Mouse (Mus musculus): ENCODE measurements at regions not wholly inside any gene's neighbourhood (a gene's known extent, or its start where the extent isn't known, plus 50 kb on each side); places are given as distances from the start of the nearest gene placed in this dataset.

DNA sequence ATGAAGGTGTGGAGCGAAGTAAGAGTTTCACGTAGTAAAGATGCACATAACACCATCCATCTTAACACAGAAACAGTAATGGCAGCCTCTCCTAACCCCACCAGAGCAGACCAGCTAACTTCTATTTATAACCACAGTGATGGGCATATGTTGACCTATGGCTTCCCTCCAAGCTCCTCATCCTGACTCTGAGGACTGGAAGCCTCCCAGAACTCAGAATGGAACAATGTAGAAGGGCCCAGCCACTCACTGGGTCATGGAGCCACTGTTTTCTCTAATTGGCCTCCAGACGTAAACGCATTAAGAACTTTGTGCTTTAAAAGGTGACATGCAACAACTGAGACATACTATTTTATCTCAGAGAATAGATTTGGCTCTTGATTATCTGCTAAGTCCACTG lies 77.0 kb downstream of the Irs2 start:
- no peak for DNase-seq (ENCODE audit: low read depth, low spot score)

DNA sequence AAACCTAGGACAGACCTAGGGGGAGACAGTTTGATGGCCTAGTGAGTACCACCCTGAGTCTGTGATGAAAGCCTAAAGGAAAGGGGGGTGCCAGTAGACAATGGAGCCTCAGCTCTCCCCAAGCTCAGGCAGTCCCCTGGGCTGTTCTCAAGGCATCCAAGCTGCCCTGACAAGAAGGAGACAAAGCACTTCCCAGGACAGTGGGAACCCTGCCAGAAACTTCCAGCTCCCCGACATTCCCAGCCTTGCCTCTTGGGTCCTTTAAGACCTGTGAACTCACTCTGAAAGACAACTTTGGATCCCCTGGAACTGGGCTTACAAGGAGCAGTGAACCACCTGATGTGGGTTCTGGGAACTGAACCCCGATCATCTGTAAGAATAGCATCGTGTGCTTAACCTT lies 79.4 kb downstream of the Irs2 start:
- no peak for DNase-seq (ENCODE audit: low read depth, low spot score)

DNA sequence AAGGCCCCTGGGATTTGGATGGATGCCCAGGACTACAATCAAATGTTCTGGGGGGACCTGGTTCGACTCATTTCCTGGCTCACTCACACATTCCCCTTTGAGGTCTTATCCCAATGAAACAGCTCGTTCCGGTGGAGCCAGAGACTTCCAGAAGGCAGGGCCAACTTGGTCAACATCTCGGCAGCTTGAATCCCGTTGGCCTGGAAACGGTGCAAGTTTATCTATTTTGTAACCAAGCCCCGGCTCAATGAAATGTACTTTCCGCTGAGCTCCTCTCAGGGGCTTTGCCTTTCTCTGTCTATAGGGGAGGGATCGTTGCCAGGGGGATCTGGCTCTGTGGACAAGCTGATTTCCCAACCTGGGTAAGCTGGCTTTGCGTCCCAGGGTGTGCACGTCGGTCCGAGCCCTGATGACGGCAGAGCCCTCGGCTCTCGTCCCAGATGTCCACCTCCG lies 79.9 kb downstream of the Irs2 start:
- no peak for DNase-seq (ENCODE audit: low read depth, low spot score)

DNA sequence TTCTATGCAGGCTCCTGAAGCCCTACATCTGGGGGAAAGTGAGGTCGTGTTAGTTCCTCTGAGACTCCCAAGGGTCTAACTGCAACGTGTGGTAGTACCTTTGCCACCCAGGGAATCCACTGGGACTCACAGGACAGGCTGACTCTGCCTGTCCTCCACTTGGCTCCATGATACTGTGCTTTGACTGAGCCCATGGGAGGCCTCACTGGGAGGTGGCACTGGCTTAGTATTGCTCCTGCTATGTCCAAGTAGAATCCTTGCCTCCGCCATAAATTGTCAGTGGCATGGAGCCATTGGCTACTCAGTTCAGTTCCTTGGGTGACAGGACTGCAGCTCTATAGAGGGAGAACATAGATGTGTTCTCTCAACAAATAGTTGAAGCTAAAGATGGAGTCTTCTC lies 81.1 kb downstream of the Irs2 start:
- DNase-seq (ENCODE audit: low read depth, low spot score): no peak

DNA sequence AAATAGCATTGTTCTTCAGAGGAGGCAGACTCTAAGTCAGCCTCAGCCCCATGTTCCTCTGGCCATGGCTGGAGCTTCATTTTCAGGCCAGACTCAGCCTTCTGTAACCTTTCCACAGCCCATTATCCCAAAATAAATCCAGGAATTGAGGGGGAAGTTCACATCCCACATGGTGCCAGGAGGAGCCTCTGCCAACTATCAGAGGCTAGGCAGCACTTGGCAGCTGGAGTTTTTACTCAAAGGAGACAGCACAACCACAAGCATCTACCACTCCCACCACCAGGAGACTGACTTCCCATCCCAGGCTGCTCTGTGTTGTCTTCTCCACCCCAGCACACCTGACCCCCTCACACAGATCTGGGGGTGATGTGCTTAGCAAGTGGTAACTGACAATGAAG lies 81.7 kb downstream of the Irs2 start:
- no peak for DNase-seq (ENCODE audit: low read depth, low spot score)

DNA sequence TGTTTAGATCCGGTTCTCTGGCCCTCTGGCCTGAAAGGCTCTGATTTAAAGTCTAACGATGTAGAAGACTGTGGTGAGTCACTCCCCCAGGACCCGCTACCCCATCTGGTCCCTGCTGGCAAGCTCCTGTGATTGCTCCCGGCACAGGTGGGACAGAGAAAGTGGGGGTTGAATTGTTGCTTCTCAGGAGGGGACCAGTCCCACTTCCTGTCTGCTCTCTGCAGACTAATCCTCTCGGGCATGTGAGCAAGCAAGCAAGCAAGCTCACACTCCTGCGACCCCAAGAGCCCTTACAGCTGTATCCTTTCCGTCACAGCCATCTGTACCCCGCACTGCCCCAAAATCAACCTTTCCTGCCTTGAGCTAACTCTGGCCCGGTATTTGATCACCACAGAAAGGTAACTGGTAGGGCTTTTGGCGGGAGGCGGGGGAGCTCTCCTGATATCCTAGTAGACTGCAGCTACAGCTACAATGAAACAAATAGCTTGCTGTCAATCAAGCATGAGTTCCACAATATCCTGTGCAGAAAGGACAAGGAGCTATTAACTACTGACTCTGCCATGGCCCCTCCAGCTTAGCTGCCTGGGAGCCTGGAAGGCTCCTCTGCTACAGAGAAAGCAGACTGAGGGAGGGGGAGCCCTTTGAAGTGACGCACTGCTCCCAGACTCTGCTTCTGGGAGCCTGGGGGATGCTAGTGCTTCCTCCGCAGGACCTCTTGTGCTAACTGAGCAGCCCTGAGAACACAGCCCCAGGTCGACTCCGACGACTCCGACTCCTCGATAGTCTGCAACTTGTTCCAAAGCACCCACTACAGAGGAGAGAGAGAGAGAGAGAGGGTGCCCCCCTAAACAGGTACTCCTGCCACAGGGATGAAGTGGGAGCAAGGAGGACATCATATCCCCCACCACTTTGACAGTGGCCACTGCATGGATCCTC lies 82.4 kb downstream of the Irs2 start:
- DNase-seq (ENCODE audit: low read depth, low spot score): peak; percentile 82

DNA sequence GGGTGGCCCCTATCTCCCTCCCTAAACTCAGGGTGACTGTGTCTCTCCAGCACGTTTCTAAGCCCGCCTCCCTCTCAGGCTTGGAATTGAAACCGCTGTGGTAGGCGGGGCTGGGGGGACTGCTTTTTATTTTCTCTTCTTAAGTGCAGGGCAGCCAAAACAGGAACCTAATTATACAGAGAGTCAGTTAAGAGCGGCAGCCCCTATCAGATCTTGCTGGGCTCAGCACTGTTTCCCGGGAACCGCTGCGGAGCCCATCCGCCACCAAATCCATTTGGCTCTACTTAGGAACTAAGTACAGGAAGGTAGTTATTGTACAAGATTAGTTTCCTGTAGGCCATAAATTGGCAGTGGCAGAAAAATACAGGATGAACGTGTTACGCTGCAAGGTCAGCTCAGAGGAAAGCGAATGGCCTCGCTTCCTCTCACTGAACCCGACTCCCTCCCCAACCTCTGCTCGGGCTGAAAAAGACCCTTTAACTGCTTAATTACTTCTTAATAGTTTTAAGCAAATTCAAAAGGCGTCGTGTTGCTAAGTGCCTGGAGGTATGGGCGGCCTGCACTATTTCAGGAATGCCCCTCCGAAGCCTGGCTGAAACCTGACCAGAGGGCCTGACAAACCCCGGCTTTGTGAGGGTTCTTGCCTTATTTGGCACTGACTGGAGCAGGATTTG lies 83.6 kb downstream of the Irs2 start:
- DNase-seq (ENCODE audit: low read depth, low spot score): peak; percentile 88

DNA sequence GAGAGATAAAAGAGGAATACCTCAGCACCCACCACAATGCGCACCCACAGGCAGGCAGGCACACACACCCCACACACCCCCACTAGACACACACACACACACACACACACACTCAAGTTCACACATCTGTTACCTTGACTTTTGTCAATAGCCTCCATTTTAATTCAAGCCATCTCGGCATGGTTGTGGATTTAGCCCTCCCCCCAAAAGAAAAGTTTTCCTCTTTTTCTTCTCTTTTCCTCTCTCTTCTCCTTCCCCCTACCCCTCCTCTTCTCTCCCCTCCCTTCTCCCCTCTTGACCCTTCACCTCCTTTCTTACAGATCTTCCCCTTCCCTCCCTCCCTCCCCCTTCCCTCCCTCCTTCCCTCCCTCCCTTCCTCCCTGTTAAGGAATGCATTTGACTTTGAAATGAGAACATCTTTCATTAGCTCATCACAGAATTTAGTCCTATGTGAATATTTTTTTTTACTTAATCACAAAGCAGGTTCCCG lies 84.2 kb downstream of the Irs2 start:
- DNase-seq (ENCODE audit: low read depth, low spot score): no peak

DNA sequence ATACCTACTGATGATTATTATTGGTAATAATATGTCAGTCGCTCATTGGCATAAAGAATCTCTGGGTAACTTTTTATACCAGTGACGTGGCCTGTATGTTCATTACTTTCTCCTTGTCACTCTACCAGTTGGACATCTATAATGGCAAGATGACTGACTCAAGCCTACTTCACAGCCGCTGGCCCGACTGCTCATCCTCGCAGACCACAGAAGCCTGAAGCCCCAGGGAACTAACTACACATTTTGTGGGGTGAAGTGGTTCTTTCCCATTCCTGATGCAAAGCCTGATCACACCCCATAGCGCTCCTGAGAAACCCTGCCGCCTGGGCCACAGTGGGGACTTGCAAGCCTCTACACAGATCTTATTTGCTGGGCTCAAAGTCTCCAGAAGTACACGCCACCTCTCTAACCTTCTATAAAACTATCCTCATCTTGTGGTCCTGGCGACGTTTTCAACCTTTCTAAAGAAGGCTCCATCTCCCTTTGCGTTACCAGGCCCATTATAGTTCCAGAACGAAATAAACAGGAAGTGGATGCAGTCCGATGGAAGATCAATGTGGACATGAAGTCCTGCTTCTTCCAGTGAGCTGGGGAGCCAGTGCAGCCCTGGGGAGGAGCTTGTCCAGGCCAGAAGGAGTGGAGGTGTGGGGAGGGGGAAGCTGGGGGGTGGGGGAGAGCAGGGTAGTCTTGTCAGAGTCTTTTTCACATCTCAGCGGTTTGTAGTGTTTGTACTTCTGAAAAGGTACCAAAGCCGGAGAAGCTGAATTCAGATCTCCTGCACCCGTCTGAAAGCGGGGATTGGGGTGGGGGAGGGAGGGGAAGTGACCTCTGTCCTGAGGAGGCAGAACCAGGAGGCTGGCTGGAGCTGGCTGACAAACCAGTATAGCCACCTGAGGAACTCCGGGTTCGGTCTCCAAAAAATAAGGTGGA lies 84.9 kb downstream of the Irs2 start:
- no peak for DNase-seq (ENCODE audit: low read depth, low spot score)

DNA sequence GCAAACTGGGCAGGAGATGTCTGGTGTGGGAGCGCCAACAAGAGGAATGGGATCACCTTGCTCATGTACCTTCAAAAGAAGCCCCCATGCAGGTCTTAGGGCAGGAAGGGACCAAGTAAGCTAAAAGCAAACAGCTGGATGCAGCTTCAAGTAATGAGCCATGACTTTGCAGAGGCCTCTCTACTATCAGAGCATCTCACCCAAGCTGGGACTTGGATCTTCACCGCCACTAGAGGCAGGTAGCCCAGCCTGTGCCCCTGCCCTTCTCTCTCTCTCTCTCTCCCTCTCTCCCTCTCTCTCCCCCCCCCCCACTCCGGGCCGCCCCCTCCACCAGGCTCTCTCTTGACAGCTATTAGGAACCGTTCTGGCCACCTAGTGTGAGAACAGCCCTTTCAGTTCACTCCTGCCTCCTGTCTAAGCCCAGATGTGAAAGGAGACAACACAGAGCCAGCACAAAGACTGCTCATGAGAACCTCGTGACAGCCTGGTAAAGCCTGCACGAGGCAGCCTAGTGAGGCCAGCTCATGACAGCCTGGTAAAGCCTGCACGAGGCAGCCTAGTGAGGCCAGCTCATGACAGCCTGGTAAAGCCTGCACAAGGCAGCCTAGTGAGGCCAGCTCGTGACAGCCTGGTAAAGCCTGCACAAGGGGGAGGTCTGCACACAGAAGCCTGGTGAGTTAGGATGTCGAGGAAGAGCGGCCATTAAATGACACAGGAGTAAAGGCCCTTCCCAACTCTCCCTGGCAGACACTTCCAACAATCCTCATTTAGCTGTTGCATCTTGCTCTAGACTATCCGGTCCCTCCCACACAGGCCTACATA lies 85.8 kb downstream of the Irs2 start:
- no peak for DNase-seq (ENCODE audit: low read depth, low spot score)

DNA sequence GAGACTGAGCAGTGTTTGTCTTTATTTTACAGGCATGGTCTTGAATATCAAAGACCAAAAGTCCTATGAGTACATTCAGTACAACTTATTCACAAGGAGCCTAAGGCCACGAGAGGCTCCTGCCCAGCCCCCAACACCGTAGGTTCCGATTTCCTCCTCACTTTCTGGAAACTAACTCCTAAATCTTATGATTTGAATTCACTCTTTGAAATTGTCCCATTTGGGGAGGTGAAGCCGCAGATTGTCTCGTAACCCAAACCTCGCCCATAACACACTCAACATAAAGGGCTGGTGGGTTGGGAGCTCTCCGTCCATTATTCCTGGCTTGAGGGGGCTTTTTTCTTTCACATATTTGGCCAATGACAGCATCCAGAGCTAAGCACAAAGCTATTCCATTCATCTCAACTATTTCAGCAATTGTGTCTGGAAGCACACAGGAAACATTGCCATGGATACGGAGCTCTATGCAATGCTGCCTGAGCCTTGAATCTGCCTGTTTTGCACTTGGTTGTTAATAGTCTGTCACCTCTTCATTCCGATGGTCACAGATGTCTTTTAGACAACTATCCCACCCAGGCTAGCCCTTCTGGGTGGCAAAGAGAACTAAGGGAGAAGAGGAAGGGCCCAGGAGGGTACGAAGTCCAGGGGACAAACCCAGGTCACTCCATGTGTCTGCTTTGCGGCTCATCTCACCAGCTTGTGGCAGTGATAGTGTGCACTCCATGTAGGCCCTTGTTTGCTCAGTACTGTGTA lies 86.6 kb downstream of the Irs2 start:
- DNase-seq (ENCODE audit: low read depth, low spot score): peak; percentile 62

DNA sequence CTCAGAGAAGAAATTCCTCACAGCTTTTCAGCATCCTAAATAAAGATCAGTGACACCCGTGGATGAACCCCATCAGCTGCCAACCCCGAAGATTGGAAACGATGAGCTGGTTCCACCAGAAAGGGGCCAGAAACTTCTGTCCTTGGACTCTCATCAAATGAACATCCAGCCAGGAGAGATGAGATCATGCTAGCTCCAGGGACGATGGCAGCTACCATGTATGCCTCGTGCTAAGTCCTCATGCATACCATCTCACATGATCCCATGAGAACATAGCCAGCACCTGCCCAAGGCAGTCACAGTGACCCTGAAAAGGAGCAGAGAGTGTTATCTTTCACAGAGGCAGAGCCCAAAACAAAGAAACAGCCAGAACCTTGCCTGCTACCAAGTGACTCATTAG lies 88.6 kb downstream of the Irs2 start:
- no peak for DNase-seq (ENCODE audit: low read depth, low spot score)

DNA sequence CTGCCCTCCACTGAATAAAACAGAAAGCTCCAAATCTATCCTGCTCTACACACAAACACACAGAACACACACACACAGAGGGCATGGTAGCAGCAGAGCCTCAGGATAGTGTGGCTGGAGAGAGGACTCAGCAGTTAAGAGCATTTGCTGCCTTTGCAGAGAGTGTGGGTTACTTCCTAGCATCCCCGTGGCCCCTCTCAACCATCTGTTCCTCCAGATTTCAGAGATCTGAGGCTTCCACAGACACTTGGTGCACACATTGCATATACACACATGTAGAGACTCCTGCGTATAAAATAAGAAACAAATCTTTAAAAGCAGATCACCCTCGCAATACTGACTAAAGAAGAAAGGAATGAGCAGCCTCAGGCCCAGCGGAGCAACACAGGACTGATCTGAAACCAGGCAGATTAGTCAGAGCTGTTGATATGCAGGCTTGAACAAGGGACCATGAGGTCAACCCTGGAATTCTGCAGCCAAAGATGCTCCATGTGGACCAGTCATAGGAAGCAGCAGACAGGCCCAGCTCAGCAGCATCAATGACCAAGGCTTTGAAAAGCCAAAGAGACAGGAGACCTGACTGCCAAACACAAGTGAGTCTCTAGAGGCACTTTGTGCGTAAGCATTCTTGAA lies 89.7 kb downstream of the Irs2 start:
- no peak for DNase-seq (ENCODE audit: low read depth, low spot score)

DNA sequence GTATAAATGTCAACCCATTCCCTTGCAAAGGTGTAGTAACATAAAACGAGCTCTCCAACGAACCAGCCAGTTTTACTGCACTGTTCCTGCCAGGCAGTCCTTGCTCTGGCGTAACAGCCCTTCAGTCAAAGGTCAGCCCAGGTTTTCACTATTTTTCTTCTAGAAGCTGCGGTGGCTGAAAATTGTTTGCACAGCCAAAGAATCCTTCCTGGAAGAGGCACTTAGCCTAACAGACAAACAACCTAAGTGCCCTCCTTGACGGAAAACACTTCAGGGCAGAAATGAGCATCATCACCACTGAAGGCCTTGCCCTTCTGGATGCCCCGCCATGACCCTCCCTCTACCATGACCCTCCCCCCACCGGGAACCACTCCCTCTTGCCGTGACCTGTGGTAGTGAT lies 93.6 kb downstream of the Irs2 start:
- no peak for DNase-seq (ENCODE audit: low read depth, low spot score)

DNA sequence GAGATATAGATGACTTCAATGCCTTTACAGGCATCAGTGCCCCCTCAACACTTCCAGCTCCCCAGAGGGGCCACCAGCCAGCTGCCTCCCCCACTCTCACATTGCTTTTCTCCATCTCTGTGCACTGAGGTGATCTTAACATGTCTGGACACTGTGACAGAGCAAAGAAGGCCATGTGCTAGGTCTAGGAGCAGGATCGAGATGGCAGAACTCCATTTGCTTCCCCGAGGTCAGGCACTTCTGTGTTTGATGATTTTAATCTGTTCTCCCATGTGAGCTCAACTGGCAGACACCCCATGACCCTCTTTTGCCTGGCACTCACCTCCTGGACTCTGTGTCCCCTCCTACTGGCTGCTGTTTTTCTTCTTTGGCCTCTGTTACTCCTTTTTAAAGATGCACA lies 95.8 kb downstream of the Irs2 start:
- DNase-seq (ENCODE audit: low read depth, low spot score): no peak

DNA sequence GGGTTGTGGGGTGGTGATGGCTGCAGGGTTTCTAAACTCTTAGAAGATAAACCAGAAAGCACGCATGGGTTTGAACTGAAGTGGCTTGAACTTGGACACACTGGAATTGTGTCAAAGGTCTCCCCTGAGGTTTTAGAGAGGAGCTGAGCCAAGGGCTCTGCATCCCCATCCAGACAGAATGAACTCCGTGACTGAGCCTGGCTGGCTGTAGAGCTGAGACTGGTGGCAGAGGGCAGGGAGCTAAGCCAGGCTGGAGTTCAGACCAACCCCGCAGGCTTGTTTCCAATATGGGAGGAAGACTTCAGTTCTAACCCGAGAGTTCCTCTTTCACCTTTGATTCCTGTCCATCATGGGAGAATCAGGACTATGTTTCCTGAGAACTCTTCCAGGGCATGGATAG lies 96.9 kb downstream of the Irs2 start:
- DNase-seq (ENCODE audit: low read depth, low spot score): no peak

DNA sequence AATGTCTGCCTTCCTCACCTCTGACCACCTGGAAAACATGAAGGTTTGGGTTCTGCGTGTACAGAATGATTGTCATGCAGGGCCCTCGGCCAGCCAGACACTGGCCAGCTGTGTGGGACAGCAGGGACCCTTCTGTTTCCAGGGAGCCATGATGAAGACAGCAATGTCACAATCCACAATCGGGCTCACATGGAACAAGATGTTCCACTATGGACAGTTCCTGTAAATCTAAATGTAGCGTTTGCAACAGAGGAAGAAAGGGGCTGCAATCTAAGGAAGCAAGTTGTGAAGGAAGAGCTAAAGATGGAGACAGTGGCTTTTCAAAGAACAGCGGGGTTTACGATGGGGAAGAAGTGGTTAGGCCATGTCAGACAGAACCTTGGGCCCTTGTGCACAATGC lies 97.3 kb downstream of the Irs2 start:
- DNase-seq (ENCODE audit: low read depth, low spot score): no peak

DNA sequence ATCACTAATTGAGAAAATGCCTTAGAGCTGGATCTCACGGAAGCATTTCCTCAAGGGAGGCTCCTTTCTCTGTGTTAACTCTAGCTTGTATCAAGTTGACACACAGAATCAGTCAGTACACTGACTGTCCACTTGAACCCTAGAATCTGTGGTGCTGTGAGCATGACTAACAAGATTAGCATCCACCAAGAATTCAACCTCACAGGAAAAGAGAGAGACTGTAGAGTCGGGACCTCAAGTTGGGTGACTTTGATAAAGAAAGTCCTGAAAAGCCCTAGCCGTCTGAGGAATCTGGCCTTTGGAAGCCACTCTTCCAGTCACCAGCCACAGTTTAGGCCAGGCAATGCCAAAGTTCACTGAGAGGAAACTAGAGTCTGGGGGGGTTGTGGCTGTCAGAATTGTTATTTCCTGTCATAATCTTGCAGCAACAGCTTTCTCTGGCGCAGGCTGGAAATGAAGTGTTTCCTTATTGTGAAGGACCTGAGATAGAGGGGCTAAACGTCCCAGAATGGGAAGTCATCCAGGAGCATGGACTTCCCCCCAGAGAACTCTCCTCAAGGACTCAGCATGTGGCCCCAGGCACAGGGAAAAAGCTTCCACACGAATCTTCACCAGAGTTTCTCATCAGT lies 97.9 kb downstream of the Irs2 start:
- no peak for DNase-seq (ENCODE audit: low read depth, low spot score)

DNA sequence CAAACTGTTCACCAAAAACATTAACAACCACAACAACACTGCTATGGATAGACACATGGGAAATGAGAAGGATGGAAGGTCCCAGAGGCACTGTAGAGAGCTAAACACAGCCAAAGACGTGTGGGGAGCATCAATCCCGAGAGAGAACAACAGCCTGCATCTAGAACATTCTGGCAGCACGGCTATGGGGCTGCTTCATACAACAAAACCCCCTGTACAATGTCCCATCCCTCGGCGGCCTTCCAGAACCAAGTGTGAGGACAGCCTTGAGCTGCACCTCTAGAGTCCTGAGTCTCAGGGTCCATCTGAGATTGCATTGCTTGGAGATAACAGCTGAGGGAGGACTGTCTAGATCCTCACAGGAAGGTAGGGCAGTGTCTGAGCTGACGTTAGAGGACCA lies 99.1 kb downstream of the Irs2 start:
- no peak for DNase-seq (ENCODE audit: low read depth, low spot score)
